Mouse (Mus musculus) 3134 (cell line): ENCODE data around the gene Fh1.

Experiments used
- DNase-seq: peaks from one replicate; pipeline ENCODE4 v3.0.0-alpha.2; 2011; ENCODE audit warnings: low spot score; ENCODE audit not compliant: insufficient read length; ENCODE audit errors: extremely low read depth

The Fh1 gene

DNA sequence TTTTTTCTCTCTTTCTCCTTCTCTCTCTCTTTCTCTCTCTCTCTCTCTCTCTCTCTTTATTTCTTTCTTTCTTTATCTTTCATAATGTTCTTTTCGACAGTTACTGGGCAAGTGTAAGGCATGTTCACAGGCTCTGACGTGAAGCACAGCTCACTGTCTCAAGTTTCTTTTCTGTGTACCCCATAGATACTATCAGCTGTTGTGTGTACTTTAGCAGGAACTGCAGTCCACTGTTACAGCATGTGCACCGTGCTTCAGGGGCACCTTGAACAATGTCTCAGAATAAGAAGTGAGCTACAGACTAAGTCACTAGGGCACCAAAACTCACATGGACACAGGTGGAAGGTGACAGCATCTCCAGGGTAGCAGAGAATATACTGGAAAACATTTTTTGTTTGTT lies 73.0 kb downstream of the Fh1 start:
- no peak for DNase-seq

DNA sequence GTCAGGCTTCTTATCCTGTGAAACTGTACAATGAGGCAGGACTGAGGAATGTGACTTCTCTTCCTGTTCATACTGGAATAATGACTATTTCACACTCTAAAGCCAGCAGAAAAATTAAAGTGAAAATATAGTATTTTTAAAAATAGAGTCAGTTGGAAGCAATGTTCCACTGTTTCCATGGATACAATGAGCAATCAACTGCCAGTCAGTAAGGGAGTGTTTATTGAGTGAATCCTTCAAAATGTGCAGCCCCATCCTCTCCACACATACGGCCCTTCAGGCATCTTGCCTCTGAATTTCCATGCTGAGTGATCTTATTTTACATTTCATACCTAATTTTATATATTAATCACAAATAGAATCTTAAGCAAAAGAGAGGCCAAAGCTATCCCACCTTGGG lies 74.8 kb downstream of the Fh1 start:
- DNase-seq = no peak
